Mouse (Mus musculus) CH12.LX (cell line): Measurements from ENCODE around the gene Prkca. TPM values are rescaled to one million over a fixed set of nuclear protein-coding genes. Genes with fewer than 3 reads are reported as not detected.

Source experiments
- DNase-seq: peaks from one replicate; pipeline ENCODE4 v3.0.0-alpha.2; 2013; ENCODE audit errors: extremely low read depth
- H3K27ac ChIP-seq: 2 replicates; pipeline ENCODE4 v1.5.1; 2012; ENCODE audit warnings: low read depth, mild to moderate bottlenecking, control low read depth, moderate library complexity; ENCODE audit not compliant: insufficient read depth
- H3K27me3 ChIP-seq: replicated peaks from 2 replicates; pipeline ENCODE3; 2012; ENCODE audit warnings: inconsistent platforms
- H3K36me3 ChIP-seq, 2 experiments: replicated peaks in 1 of 2; 2 replicates each; pipeline versions ENCODE3 to v1.6.1; 2012; ENCODE audit warnings: inconsistent platforms in 1 of 2, low read length in 1 of 2, mild to moderate bottlenecking in 1 of 2, mixed read lengths in 1 of 2, moderate library complexity in 1 of 2; ENCODE audit not compliant: control insufficient read depth in 1 of 2, insufficient read depth in 1 of 2
- H3K4me1 ChIP-seq, 2 experiments: 2 replicates each; pipeline ENCODE4 v1.6.1; 2012; ENCODE audit warnings: inconsistent platforms in 1 of 2, moderate library complexity in 1 of 2; ENCODE audit not compliant: insufficient read depth in 2 of 2, control insufficient read depth in 1 of 2
- H3K4me2 ChIP-seq: 2 replicates; pipeline ENCODE4 v1.6.1; 2012; ENCODE audit warnings: low read depth, mild to moderate bottlenecking, control low read depth; ENCODE audit not compliant: poor library complexity, insufficient read depth, severe bottlenecking
- H3K4me3 ChIP-seq, 3 experiments: fragments of 150-350 bp in 1 of 3; sonication (generic) in 1 of 3; replicated peaks in 1 of 3; 2 replicates each; pipeline versions ENCODE3 to v1.5.1; 2011 to 2012; ENCODE audit warnings: low read depth in 2 of 3, low read length in 2 of 3, mild to moderate bottlenecking in 2 of 3, moderate library complexity in 2 of 3, control low read depth in 1 of 3, improper control_type of control experiment in 1 of 3, inconsistent platforms in 1 of 3, mixed read lengths in 1 of 3; ENCODE audit not compliant: poor library complexity in 1 of 3
- H3K79me2 ChIP-seq: replicated peaks from 2 replicates; pipeline ENCODE4 v1.6.1; 2012; ENCODE audit warnings: mild to moderate bottlenecking, moderate library complexity; ENCODE audit not compliant: control insufficient read depth, poor library complexity, insufficient read depth, severe bottlenecking; ENCODE audit errors: extremely low read depth
- H3K9ac ChIP-seq: 2 replicates; pipeline ENCODE4 v1.6.1; 2012; ENCODE audit warnings: low read depth, mild to moderate bottlenecking, control low read depth, moderate library complexity; ENCODE audit not compliant: insufficient read depth
- H3K9me3 ChIP-seq: replicated peaks from 2 replicates; pipeline ENCODE3; 2012; ENCODE audit warnings: low read length, inconsistent platforms, mixed read lengths
- BHLHE40 ChIP-seq: IDR thresholded peaks from 2 replicates; pipeline ENCODE4 v1.6.1; 2011; ENCODE audit warnings: mild to moderate bottlenecking, low read depth, low read length, improper control_type of control experiment
- CHD1 ChIP-seq: IDR thresholded peaks from 2 replicates; pipeline ENCODE4 v1.6.1; 2012; ENCODE audit warnings: low read depth, low read length, improper control_type of control experiment, inconsistent platforms
- CHD2 ChIP-seq: IDR thresholded peaks from 2 replicates; pipeline ENCODE4 v1.6.1; 2011; ENCODE audit warnings: low read length, improper control_type of control experiment
- ELF1 ChIP-seq: IDR thresholded peaks from 2 replicates; pipeline ENCODE4 v1.6.1; 2014; ENCODE audit warnings: low read depth, mild to moderate bottlenecking, inconsistent platforms, low read length, improper control_type of control experiment
- EP300 ChIP-seq: IDR thresholded peaks from 2 replicates; pipeline ENCODE4 v1.6.1; 2011; ENCODE audit warnings: low read length, improper control_type of control experiment
- ETS1 ChIP-seq: conservative IDR thresholded peaks from 2 replicates; pipeline ENCODE4 v1.6.1; 2012; ENCODE audit warnings: low read depth, mild to moderate bottlenecking, inconsistent platforms, low read length, improper control_type of control experiment, moderate library complexity
- GABPA ChIP-seq: IDR thresholded peaks from 2 replicates; pipeline ENCODE4 v1.6.1; 2012; ENCODE audit warnings: low read depth, low read length, improper control_type of control experiment, inconsistent platforms; ENCODE audit not compliant: insufficient replicate concordance
- HCFC1 ChIP-seq: IDR thresholded peaks from 2 replicates; pipeline ENCODE4 v1.6.1; 2012; ENCODE audit warnings: low read depth, mild to moderate bottlenecking, inconsistent platforms, low read length, improper control_type of control experiment
- IRF4 ChIP-seq: IDR thresholded peaks from 2 replicates; pipeline ENCODE4 v1.6.1; 2014; ENCODE audit warnings: low read depth, mild to moderate bottlenecking, inconsistent platforms, low read length, improper control_type of control experiment
- JUN ChIP-seq: IDR thresholded peaks from 2 replicates; pipeline ENCODE4 v1.6.1; 2011; ENCODE audit warnings: low read depth, mild to moderate bottlenecking, low read length, improper control_type of control experiment, moderate library complexity; ENCODE audit not compliant: insufficient read depth
- JUND ChIP-seq: conservative IDR thresholded peaks from 2 replicates; pipeline ENCODE4 v1.6.1; 2011; ENCODE audit warnings: low read depth, low read length, improper control_type of control experiment
- MAFK ChIP-seq: IDR thresholded peaks from 2 replicates; pipeline ENCODE4 v1.6.1; 2011; ENCODE audit warnings: low read length, improper control_type of control experiment; ENCODE audit not compliant: insufficient replicate concordance
- MAX ChIP-seq: IDR thresholded peaks from 2 replicates; pipeline ENCODE4 v1.6.1; 2011; ENCODE audit warnings: low read length, improper control_type of control experiment
- MXI1 ChIP-seq: IDR thresholded peaks from 2 replicates; pipeline ENCODE4 v1.6.1; 2011; ENCODE audit warnings: mild to moderate bottlenecking, low read depth, low read length, improper control_type of control experiment
- MYC ChIP-seq: IDR thresholded peaks from 2 replicates; pipeline ENCODE4 v1.6.1; 2011; ENCODE audit warnings: low read depth, mild to moderate bottlenecking, improper control_type of control experiment, low read length
- NELFE ChIP-seq: IDR thresholded peaks from 2 replicates; pipeline ENCODE4 v1.6.1; 2011; ENCODE audit warnings: low read depth, low read length, improper control_type of control experiment
- PAX5 ChIP-seq: IDR thresholded peaks from 2 replicates; pipeline ENCODE4 v1.6.1; 2012; ENCODE audit warnings: low read length, inconsistent platforms, mixed read lengths
- POLR2AphosphoS2 ChIP-seq: IDR thresholded peaks from 2 replicates; pipeline ENCODE4 v1.6.1; 2011; ENCODE audit warnings: low read depth, low read length, improper control_type of control experiment
- TBP ChIP-seq: conservative IDR thresholded peaks from 2 replicates; pipeline ENCODE4 v1.6.1; 2011; ENCODE audit warnings: low read depth, low read length, improper control_type of control experiment
- TCF12 ChIP-seq: IDR thresholded peaks from 2 replicates; pipeline ENCODE4 v1.6.1; 2014; ENCODE audit warnings: low read depth, mild to moderate bottlenecking, inconsistent platforms, low read length, improper control_type of control experiment
- USF1 ChIP-seq: IDR thresholded peaks from 2 replicates; pipeline ENCODE4 v1.6.1; 2014; ENCODE audit warnings: low read depth, mild to moderate bottlenecking, inconsistent platforms, low read length, improper control_type of control experiment
- ZC3H11A ChIP-seq: IDR thresholded peaks from 2 replicates; pipeline ENCODE4 v1.6.1; 2012; ENCODE audit warnings: low read depth, mild to moderate bottlenecking, inconsistent platforms, low read length, improper control_type of control experiment
- ZNF384 ChIP-seq: IDR thresholded peaks from 2 replicates; pipeline ENCODE4 v1.6.1; 2012; ENCODE audit warnings: low read depth, low read length, improper control_type of control experiment, inconsistent platforms
- dilution Hi-C: fragments of 300-500 bp; cut with MboI; formaldehyde crosslinking; loops from 2 replicates; pipeline ENCODE4 v1.14.3; 2020; ENCODE audit warnings: low sequenced_read_pairs; ENCODE audit not compliant: extremely low pct_unique_long_range_greater_than_20kb, extremely low pct_ligation_motif_present
- in situ Hi-C: fragments of 300-500 bp; cut with MboI; formaldehyde crosslinking; loops from 3 replicates; pipeline ENCODE4 v1.14.3; 2019; ENCODE audit warnings: low sequenced_read_pairs, low pct_ligation_motif_present, low pct_unique_long_range_greater_than_20kb, mixed read lengths
- polyA plus RNA-seq: library from polyadenylated mRNA; unstranded; fragments of >175 nt; gene quantifications from 2 replicates; pipeline ENCODE4 v1.2.1, GENCODE M21; 2012; ENCODE audit warnings: low read depth; ENCODE audit not compliant: insufficient read length
- total RNA-seq, 2 experiments: library from RNA; depleted of rRNA; stranded (reverse); fragments of 300-350 nt in 1 of 2; fragments of >200 nt in 1 of 2; gene quantifications; 2 replicates each; pipeline ENCODE4 v1.2.3; 2012 to 2014

Gene Prkca
- total and polyA plus RNA-seq, 3 experiments = 40.0 to 107 (median 43.7) TPM

DNA sequence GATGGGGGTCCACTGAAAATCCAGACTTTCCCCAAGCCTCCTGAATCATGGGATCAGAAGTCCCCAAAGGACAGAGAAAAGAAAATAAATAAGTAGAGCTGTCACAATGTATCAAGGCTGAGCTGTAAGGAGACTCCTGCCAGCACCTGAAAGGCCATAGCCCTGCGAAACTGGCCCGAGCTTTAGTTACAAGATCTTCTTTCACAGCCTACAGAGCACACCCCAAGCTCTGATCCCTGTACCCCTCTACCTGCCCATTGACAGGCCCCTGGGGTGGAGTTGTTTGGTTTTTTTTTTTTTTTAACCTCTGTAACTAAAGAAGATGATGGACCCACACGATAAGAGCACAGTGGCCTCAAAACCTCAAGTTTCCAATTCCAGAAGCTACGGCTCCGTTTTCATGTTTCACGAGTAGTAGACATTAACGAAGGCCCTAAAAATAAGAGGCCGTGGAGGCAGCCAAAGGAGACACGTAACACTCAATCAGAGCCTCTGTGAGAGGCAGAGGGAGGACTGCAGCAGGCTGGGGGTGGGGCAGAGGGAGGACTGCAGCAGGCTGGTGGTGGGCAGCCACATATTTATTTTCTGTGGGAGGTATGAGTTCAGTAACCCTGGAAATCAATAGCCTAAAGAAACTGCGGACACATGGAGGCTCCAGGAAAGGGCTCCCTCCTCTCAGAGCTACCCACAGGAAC is 41.8 kb downstream of the Prkca start (continued):
- no peak for TF ChIP-seq TBP

DNA sequence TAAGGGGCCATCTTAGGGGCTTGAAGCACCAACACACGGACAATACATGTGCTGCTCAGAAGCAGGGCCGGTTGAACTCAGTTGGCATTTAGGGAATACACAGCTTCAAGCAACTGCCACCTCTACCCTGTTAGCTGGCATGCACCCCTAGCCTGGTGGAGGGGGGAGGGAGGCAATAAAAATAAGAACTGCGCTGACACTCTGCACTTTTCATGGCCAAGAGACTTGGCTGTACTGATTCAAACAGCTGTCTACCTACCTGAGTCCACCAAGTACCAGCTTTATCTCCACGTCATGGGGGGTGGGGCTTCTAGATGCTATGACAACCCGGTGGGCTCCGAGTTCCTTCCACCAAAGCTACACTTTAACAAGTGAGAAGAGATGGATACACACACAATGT is 42.7 kb downstream of the Prkca start:
- Histone ChIP-seq H3K9me3 (no peaks in the 10 kb centered on the region), H3K36me3 (peaks cover 23 to 94% of the 10 kb centered on the region in 2 experiments), H3K27me3 (no peaks in the 10 kb centered on the region), H3K4me3 (no peak overlapping the region), H3K27ac (no peak overlapping the region), H3K9ac (no peak overlapping the region), H3K4me2 (no peak overlapping the region), H3K4me1 (peaks cover 0 to 27% of the 10 kb centered on the region in 2 experiments; a peak in 2 of 4 replicates), H3K79me2 (peaks cover 11% of the 10 kb centered on the region)
- in situ Hi-C loops (no loop called here), dilution Hi-C loops (no loop called here)
- TF ChIP-seq TBP (no peak), MYC (no peak)
- no peak for DNase-seq

- TF ChIP-seq HCFC1 (no peak), MAX (no peak), PAX5 (no peak), ZNF384 (no peak), MYC (no peak), JUND (no peak), ETS1 (no peak), USF1 (no peak)
- H3K79me2 ChIP-seq = peaks cover 11% of the 10 kb centered on the region
- H3K4me3 ChIP-seq = no peak overlapping the region
- peaks cover 24 to 94% of the 10 kb centered on the region in 2 experiments for H3K36me3 ChIP-seq
- no peak overlapping the region for H3K9ac ChIP-seq
- no peak for DNase-seq
- in situ Hi-C loops = no loop called here
- no peak overlapping the region for H3K27ac ChIP-seq
- H3K27me3 ChIP-seq = no peaks in the 10 kb centered on the region
- no peaks in the 10 kb centered on the region for H3K9me3 ChIP-seq
- no peak overlapping the region for H3K4me2 ChIP-seq
- dilution Hi-C loops = no loop called here
- peaks cover 0 to 31% of the 10 kb centered on the region in 2 experiments; a peak in 2 of 4 replicates for H3K4me1 ChIP-seq
Measured at GRCm38 (mm10) chr11:108300443-108300842, 43.3 kb downstream of the Prkca start.

GRCm38 (mm10) chr11:108299913-108300312 is 43.8 kb downstream of the Prkca start:
- no peak for DNase-seq
- no peak for TF ChIP-seq ZC3H11A
- TF ChIP-seq USF1 = no peak
- TF ChIP-seq HCFC1 = no peak
- TF ChIP-seq TCF12 = no peak
- TF ChIP-seq BHLHE40 = no peak
- no peak for TF ChIP-seq POLR2AphosphoS2
- no peak for TF ChIP-seq CHD2
- TF ChIP-seq ZNF384 = no peak
- no peak for TF ChIP-seq ELF1
- TF ChIP-seq CHD1 = no peak
- TF ChIP-seq MAFK = no peak
- TF ChIP-seq EP300 = no peak
- no peak for TF ChIP-seq GABPA
- no peak for TF ChIP-seq JUN
- no peak for TF ChIP-seq TBP
- no peak for TF ChIP-seq MXI1
- TF ChIP-seq MAX = no peak
- no peak for TF ChIP-seq IRF4
- TF ChIP-seq NELFE = no peak
- TF ChIP-seq MYC = no peak
- Histone ChIP-seq H3K27me3 (no peaks in the 10 kb centered on the region), H3K36me3 (peaks cover 24 to 94% of the 10 kb centered on the region in 2 experiments), H3K9ac (no peak overlapping the region), H3K27ac (no peak overlapping the region), H3K4me2 (no peak overlapping the region), H3K9me3 (no peaks in the 10 kb centered on the region), H3K79me2 (peaks cover 11% of the 10 kb centered on the region), H3K4me3 (no peak overlapping the region), H3K4me1 (peaks cover 0 to 33% of the 10 kb centered on the region in 2 experiments; a peak in 2 of 4 replicates)
- dilution Hi-C loops (no loop called here), in situ Hi-C loops (no loop called here)
